Mouse (Mus musculus) G1E (cell line): ENCODE data around the gene Rasal1. TPM values are rescaled to one million over a fixed set of nuclear protein-coding genes. Genes with fewer than 3 reads are reported as not detected.

Source experiments
- ATAC-seq: 2 replicates; pipeline ENCODE4 v1.8.0; 2016; ENCODE audit warnings: mild to moderate bottlenecking; ENCODE audit not compliant: insufficient number of reproducible peaks, poor library complexity, low FRiP score, severe bottlenecking; ENCODE audit errors: extremely low read depth
- DNase-seq: peaks from one replicate; pipeline ENCODE4 v3.0.0; 2012; ENCODE audit warnings: low spot score
- H3K27me3 ChIP-seq: 2 replicates; pipeline ENCODE4 v1.6.1; 2012; ENCODE audit warnings: mild to moderate bottlenecking, low read length, inconsistent platforms; ENCODE audit not compliant: insufficient read depth
- H3K36me3 ChIP-seq: replicated peaks from 2 replicates; pipeline ENCODE3; 2012; ENCODE audit warnings: mild to moderate bottlenecking, inconsistent platforms
- H3K4me1 ChIP-seq: 2 replicates; pipeline ENCODE4 v1.6.1; 2012; ENCODE audit warnings: low read depth, low read length, inconsistent platforms, mixed read lengths; ENCODE audit not compliant: insufficient read depth
- H3K4me3 ChIP-seq: 2 replicates; pipeline ENCODE4 v1.5.1; 2012; ENCODE audit warnings: low read depth, mild to moderate bottlenecking, inconsistent platforms, low read length, moderate library complexity, mixed read lengths
- H3K9me3 ChIP-seq: replicated peaks from 2 replicates; pipeline ENCODE4 v1.6.1; 2012; ENCODE audit warnings: inconsistent platforms
- CTCF ChIP-seq: IDR thresholded peaks from 2 replicates; pipeline ENCODE4 v1.5.1; 2012; ENCODE audit warnings: low read depth, low read length, inconsistent platforms, mixed read lengths
- GATA1 ChIP-seq: IDR thresholded peaks from 2 replicates; pipeline ENCODE4 v1.6.1; 2012; ENCODE audit warnings: borderline replicate concordance, low read length, inconsistent platforms, mixed read lengths
- GATA2 ChIP-seq: IDR thresholded peaks from 2 replicates; pipeline ENCODE4 v1.6.1; 2012; ENCODE audit warnings: low read depth, low read length, inconsistent platforms, borderline replicate concordance
- POLR2AphosphoS5 ChIP-seq: IDR thresholded peaks from 2 replicates; pipeline ENCODE4 v1.6.1; 2012; ENCODE audit warnings: low read depth, low read length, inconsistent platforms; ENCODE audit not compliant: insufficient replicate concordance
- TAL1 ChIP-seq: conservative IDR thresholded peaks from 2 replicates; pipeline ENCODE4 v1.6.1; 2012; ENCODE audit warnings: low read depth, low read length, inconsistent platforms, mixed read lengths
- polyA plus RNA-seq: library from polyadenylated mRNA; stranded (reverse); fragments of >175 nt; gene quantifications from 2 replicates; pipeline ENCODE4 v1.2.3, GENCODE M21; 2012
- total RNA-seq, 2 experiments: library from RNA; stranded (forward) in 1 of 2; stranded (reverse) in 1 of 2; fragments of 200-1000 nt in 1 of 2; fragments of >200 nt in 1 of 2; fragmentation: Nextera tagmentation in 1 of 2; gene quantifications; 2 replicates each; pipeline ENCODE4 v1.2.3; 2014 to 2017

The Rasal1 gene
- total and polyA plus RNA-seq, 3 experiments: 1.4 to 10.8 (median 5.6) TPM

GRCm38 (mm10) chr5:120621078-120621765 is 27.4 kb upstream of the Rasal1 start:
- ATAC-seq (no peak), DNase-seq (no peak)
- no peaks in the 10 kb centered on the region for H3K27me3 ChIP-seq
- TF ChIP-seq POLR2AphosphoS5 (no peak), CTCF (no peak), GATA2 (no peak), GATA1 (no peak), TAL1 (no peak)
- H3K36me3 ChIP-seq: peaks cover 100% of the 10 kb centered on the region
- H3K9me3 ChIP-seq: no peaks in the 10 kb centered on the region
- no peak overlapping the region for H3K4me3 ChIP-seq
- peaks cover 55% of the 10 kb centered on the region for H3K4me1 ChIP-seq

- ATAC-seq: no peak
- Histone ChIP-seq H3K4me1 (peaks cover 57% of the 10 kb centered on the region), H3K4me3 (no peak overlapping the region)
Measured at GRCm38 (mm10) chr5:120621846-120622197, 26.8 kb upstream of the Rasal1 start.

GRCm38 (mm10) chr5:120622198-120622851 is 26.3 kb upstream of the Rasal1 start:
- Histone ChIP-seq H3K9me3 (no peaks in the 10 kb centered on the region), H3K36me3 (peaks cover 100% of the 10 kb centered on the region), H3K27me3 (no peaks in the 10 kb centered on the region), H3K4me1 (peaks cover 57% of the 10 kb centered on the region), H3K4me3 (no peak overlapping the region)
- DNase-seq (no peak), ATAC-seq (no peak)
- TF ChIP-seq POLR2AphosphoS5 (no peak), TAL1 (no peak), CTCF (no peak), GATA2 (no peak), GATA1 (no peak)

More at GRCm38 (mm10) chr5:120621846-120622197, 26.8 kb upstream of the Rasal1 start:
- Histone ChIP-seq H3K27me3 (no peaks in the 10 kb centered on the region), H3K9me3 (no peaks in the 10 kb centered on the region), H3K36me3 (peaks cover 100% of the 10 kb centered on the region)
- TF ChIP-seq POLR2AphosphoS5: no peak
- no peak for TF ChIP-seq CTCF
- TF ChIP-seq GATA2: no peak
- no peak for TF ChIP-seq TAL1
- no peak for TF ChIP-seq GATA1
- no peak for DNase-seq

- no peak for DNase-seq
- peaks cover 65% of the 10 kb centered on the region for H3K4me1 ChIP-seq
- peaks cover 97% of the 10 kb centered on the region for H3K36me3 ChIP-seq
- no peak for TF ChIP-seq TAL1
- no peak for TF ChIP-seq CTCF
- TF ChIP-seq GATA2: no peak
- TF ChIP-seq POLR2AphosphoS5: no peak
- TF ChIP-seq GATA1: no peak
- no peaks in the 10 kb centered on the region for H3K27me3 ChIP-seq
- no peaks in the 10 kb centered on the region for H3K9me3 ChIP-seq
- no peak for ATAC-seq
- H3K4me3 ChIP-seq: no peak overlapping the region
Measured at GRCm38 (mm10) chr5:120624427-120624826, 24.2 kb upstream of the Rasal1 start.

- Histone ChIP-seq H3K4me1 (peaks cover 47% of the 10 kb centered on the region), H3K4me3 (no peak overlapping the region), H3K36me3 (peaks cover 85% of the 10 kb centered on the region), H3K27me3 (peaks cover 2% of the 10 kb centered on the region; the same call in 1 of the 2 replicates), H3K9me3 (no peaks in the 10 kb centered on the region; the same call in 1 of the 2 replicates)
- DNase-seq (no peak), ATAC-seq (0 out of 2 replicates have a peak, but pooled peaks have one; percentile 48)
- TF ChIP-seq GATA1 (no peak), TAL1 (no peak), GATA2 (no peak), POLR2AphosphoS5 (no peak), CTCF (no peak)
Measured at GRCm38 (mm10) chr5:120626399-120626798, 22.2 kb upstream of the Rasal1 start.

- Histone ChIP-seq H3K9me3 (peaks cover 10% of the 10 kb centered on the region), H3K36me3 (peaks cover 72% of the 10 kb centered on the region), H3K4me1 (peaks cover 37% of the 10 kb centered on the region), H3K27me3 (peaks cover 7% of the 10 kb centered on the region; the same call in 1 of the 2 replicates), H3K4me3 (0 out of 2 replicates have a peak overlapping the region, but pooled peaks have one; percentile 7)
- no peak for TF ChIP-seq POLR2AphosphoS5
- no peak for TF ChIP-seq GATA1
- TF ChIP-seq GATA2: no peak
- TF ChIP-seq TAL1: no peak
- TF ChIP-seq CTCF: no peak
- DNase-seq (no peak), ATAC-seq (no peak)
Measured at GRCm38 (mm10) chr5:120627515-120628300, 20.9 kb upstream of the Rasal1 start.
